Mouse (Mus musculus): Measurements from ENCODE around the gene Gpatch2.

DNA sequence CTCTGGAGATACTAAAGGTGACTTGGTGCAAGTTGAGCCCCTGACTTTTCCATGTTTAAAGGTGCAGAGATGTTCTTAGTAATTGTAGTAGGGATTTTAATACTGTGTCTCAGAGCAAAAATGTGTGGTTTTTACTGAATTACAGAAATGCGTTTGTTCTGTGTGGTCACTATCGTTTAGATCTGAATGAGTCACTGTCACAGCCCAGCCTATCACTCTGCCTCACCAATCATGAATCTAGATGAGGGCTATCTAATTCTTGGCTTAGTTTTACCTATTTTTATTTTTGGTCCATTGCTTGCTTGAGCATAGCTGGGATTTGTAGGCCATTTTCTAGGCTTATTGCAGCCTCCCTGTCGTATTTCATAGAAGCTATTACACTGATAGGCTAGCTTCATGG is 19.9 kb downstream of the Gpatch2 start:
- TF ChIP-seq POLR2A (IDR thresholded peaks at IDR 0.05; ENCODE audit: borderline replicate concordance, low read depth, low read length) = no peak
- TF ChIP-seq CTCF (IDR thresholded peaks at IDR 0.05; ENCODE audit: low read depth, low read length) = no peak
